Mouse (Mus musculus) kidney, adult 8-10 months (tissue): Measurements from ENCODE around the gene Ttyh1.
"Not testable (repeated sequence)": the region's sequence is repeated elsewhere in the genome, so short reads cannot be mapped to it uniquely, and the experiment has no call there.

ENCODE experiments used
- DNase-seq, 2 experiments: peaks; one replicate each; pipeline ENCODE4 v3.0.0; 2022

The Ttyh1 gene

GRCm38 (mm10) chr7:4144766-4145551 lies 25.8 kb downstream of the Ttyh1 start:
- no peak for DNase-seq

- DNase-seq: peak; percentile 43 to 66
Observed at GRCm38 (mm10) chr7:4145552-4146190, 26.5 kb downstream of the Ttyh1 start.

GRCm38 (mm10) chr7:4146241-4147180 lies 27.3 kb downstream of the Ttyh1 start:
- no peak for DNase-seq

- DNase-seq: no peak
Observed at GRCm38 (mm10) chr7:4147371-4147770, 28.2 kb downstream of the Ttyh1 start.

GRCm38 (mm10) chr7:4147836-4148235 lies 28.6 kb downstream of the Ttyh1 start:
- DNase-seq: no peak

- no peak for DNase-seq
Observed at GRCm38 (mm10) chr7:4148341-4149208, 29.4 kb downstream of the Ttyh1 start.

- peak; percentile 81 for DNase-seq
Observed at GRCm38 (mm10) chr7:4149209-4150054, 30.2 kb downstream of the Ttyh1 start.

- DNase-seq: peak; percentile 53 to 60
Observed at GRCm38 (mm10) chr7:4150059-4150541, 30.9 kb downstream of the Ttyh1 start, which contains the start of gene Leng9. TSS of gene Leng9 (minus strand) at chr7:4150374.

- peak; percentile 87 to 90 for DNase-seq
Observed at GRCm38 (mm10) chr7:4150811-4151221, 31.6 kb downstream of the Ttyh1 start.

GRCm38 (mm10) chr7:4151241-4151640 lies 32.0 kb downstream of the Ttyh1 start:
- DNase-seq: no peak

GRCm38 (mm10) chr7:4154356-4154755 lies 35.1 kb downstream of the Ttyh1 start:
- DNase-seq: no peak

- DNase-seq: no peak
Observed at GRCm38 (mm10) chr7:4154976-4155375, 35.8 kb downstream of the Ttyh1 start.

- not testable (repeated sequence) for DNase-seq
Observed at GRCm38 (mm10) chr7:4161596-4161995, 42.4 kb downstream of the Ttyh1 start.

GRCm38 (mm10) chr7:4163571-4164072 lies 44.4 kb downstream of the Ttyh1 start:
- DNase-seq: no peak

GRCm38 (mm10) chr7:4164090-4164910 lies 45.1 kb downstream of the Ttyh1 start, which contains the start of gene Cdc42ep5:
TSS of gene Cdc42ep5 (minus strand) at chr7:4164860.
- DNase-seq: peak; percentile 48 to 67

GRCm38 (mm10) chr7:4165286-4165685 lies 46.1 kb downstream of the Ttyh1 start:
- peak; percentile 45 to 52 for DNase-seq

- DNase-seq: no peak
Observed at GRCm38 (mm10) chr7:4167098-4167497, 47.9 kb downstream of the Ttyh1 start.

GRCm38 (mm10) chr7:4170193-4170938 lies 51.2 kb downstream of the Ttyh1 start:
- no peak for DNase-seq

GRCm38 (mm10) chr7:4178438-4178837 lies 59.2 kb downstream of the Ttyh1 start:
- DNase-seq: peak; percentile 24 to 50
